Mouse (Mus musculus): ENCODE measurements around the gene Ctsh. TPM values are rescaled to one million over a fixed set of nuclear protein-coding genes. Genes with fewer than 3 reads are reported as not detected.
"Not testable (repeated sequence)": the region's sequence is repeated elsewhere in the genome, so short reads cannot be mapped to it uniquely, and the experiment has no call there.

Gene Ctsh
- polyA plus RNA-seq, 1 experiment from 2014 or later, result 5.0 TPM

- not testable (repeated sequence) for H3K4me3 ChIP-seq; H3K27me3 ChIP-seq (replicated peaks; ENCODE audit: low read depth, poor library complexity, severe bottlenecking); H3K9me3 ChIP-seq; DNase-seq (ENCODE audit: low spot score); H3K27ac ChIP-seq (replicated peaks); H3K4me1 ChIP-seq; H3K36me3 ChIP-seq (replicated peaks)
- 91% methylated on average over 5 of the region's 5 CpGs for WGBS
Measured at GRCm38 (mm10) chr9:90060932-90061331, 7.0 kb downstream of the Ctsh start.

- H3K27ac ChIP-seq (replicated peaks), result no peak overlapping the region
- no peaks in the 10 kb centered on the region for H3K9me3 ChIP-seq
- no peak overlapping the region for H3K4me3 ChIP-seq
- no peaks in the 10 kb centered on the region for H3K27me3 ChIP-seq (replicated peaks; ENCODE audit: low read depth, poor library complexity, severe bottlenecking)
- DNase-seq (ENCODE audit: low spot score), result no peak
- no peaks in the 10 kb centered on the region for H3K36me3 ChIP-seq (replicated peaks)
- H3K4me1 ChIP-seq, result no peaks in the 10 kb centered on the region
- 80% methylated on average over 2 of the region's 2 CpGs for WGBS
Measured at GRCm38 (mm10) chr9:90067341-90067740, 13.4 kb downstream of the Ctsh start.

GRCm38 (mm10) chr9:90068786-90069185, 14.8 kb downstream of the Ctsh start:
- Histone ChIP-seq H3K9me3 (no peaks in the 10 kb centered on the region), H3K27me3 (replicated peaks; ENCODE audit: low read depth, poor library complexity, severe bottlenecking) (no peaks in the 10 kb centered on the region), H3K27ac (replicated peaks) (no peak overlapping the region), H3K4me3 (no peak overlapping the region), H3K4me1 (no peaks in the 10 kb centered on the region), H3K36me3 (replicated peaks) (no peaks in the 10 kb centered on the region)
- WGBS, result 85% methylated on average over 6 of the region's 6 CpGs
- no peak for DNase-seq (ENCODE audit: low spot score)

- WGBS, result 76% methylated on average over 7 of the region's 7 CpGs
- Histone ChIP-seq H3K36me3 (replicated peaks) (no peaks in the 10 kb centered on the region), H3K4me1 (no peaks in the 10 kb centered on the region), H3K9me3 (no peaks in the 10 kb centered on the region), H3K4me3 (no peak overlapping the region), H3K27me3 (replicated peaks; ENCODE audit: low read depth, poor library complexity, severe bottlenecking) (no peaks in the 10 kb centered on the region), H3K27ac (replicated peaks) (no peak overlapping the region)
- DNase-seq (ENCODE audit: low spot score), result no peak
Measured at GRCm38 (mm10) chr9:90069485-90069884, 15.5 kb downstream of the Ctsh start.

- no peaks in the 10 kb centered on the region for H3K27me3 ChIP-seq (replicated peaks; ENCODE audit: low read depth, poor library complexity, severe bottlenecking)
- no peaks in the 10 kb centered on the region for H3K36me3 ChIP-seq (replicated peaks)
- no peak overlapping the region for H3K27ac ChIP-seq (replicated peaks)
- no peaks in the 10 kb centered on the region for H3K4me1 ChIP-seq
- no peaks in the 10 kb centered on the region for H3K9me3 ChIP-seq
- no peak overlapping the region for H3K4me3 ChIP-seq
- DNase-seq (ENCODE audit: low spot score), result no peak
- 79% methylated on average over 7 of the region's 7 CpGs for WGBS
Measured at GRCm38 (mm10) chr9:90070174-90070573, 16.2 kb downstream of the Ctsh start.

GRCm38 (mm10) chr9:90075336-90075735, 21.4 kb downstream of the Ctsh start:
- Histone ChIP-seq H3K27me3 (replicated peaks; ENCODE audit: low read depth, poor library complexity, severe bottlenecking) (no peaks in the 10 kb centered on the region), H3K4me1 (no peaks in the 10 kb centered on the region), H3K9me3 (no peaks in the 10 kb centered on the region), H3K4me3 (no peak overlapping the region), H3K27ac (replicated peaks) (no peak overlapping the region), H3K36me3 (replicated peaks) (no peaks in the 10 kb centered on the region)
- 84% methylated on average over 4 of the region's 4 CpGs for WGBS
- DNase-seq (ENCODE audit: low spot score), result no peak

GRCm38 (mm10) chr9:90076131-90076530, 22.2 kb downstream of the Ctsh start:
- Histone ChIP-seq H3K36me3 (replicated peaks) (no peaks in the 10 kb centered on the region), H3K4me3 (no peak overlapping the region), H3K9me3 (no peaks in the 10 kb centered on the region), H3K4me1 (no peaks in the 10 kb centered on the region), H3K27me3 (replicated peaks; ENCODE audit: low read depth, poor library complexity, severe bottlenecking) (no peaks in the 10 kb centered on the region), H3K27ac (replicated peaks) (no peak overlapping the region)
- WGBS, result 87% methylated on average over 5 of the region's 5 CpGs
- no peak for DNase-seq (ENCODE audit: low spot score)

- H3K4me3 ChIP-seq, result no peak overlapping the region
- H3K4me1 ChIP-seq, result no peaks in the 10 kb centered on the region
- H3K27me3 ChIP-seq (replicated peaks; ENCODE audit: low read depth, poor library complexity, severe bottlenecking), result no peaks in the 10 kb centered on the region
- WGBS, result 53% methylated on average over 8 of the region's 8 CpGs
- H3K27ac ChIP-seq (replicated peaks), result no peak overlapping the region
- H3K36me3 ChIP-seq (replicated peaks), result no peaks in the 10 kb centered on the region
- peak; percentile 69 for DNase-seq (ENCODE audit: low spot score)
- H3K9me3 ChIP-seq, result no peaks in the 10 kb centered on the region
Measured at GRCm38 (mm10) chr9:90076849-90077461, 23.0 kb downstream of the Ctsh start.

- not testable (repeated sequence) for H3K27ac ChIP-seq (replicated peaks); H3K27me3 ChIP-seq (replicated peaks; ENCODE audit: low read depth, poor library complexity, severe bottlenecking); H3K9me3 ChIP-seq; DNase-seq (ENCODE audit: low spot score); H3K4me1 ChIP-seq; H3K4me3 ChIP-seq
- H3K36me3 ChIP-seq (replicated peaks), result peaks cover 20% of the 10 kb centered on the region
- 90% methylated on average over 6 of the region's 6 CpGs for WGBS
Measured at GRCm38 (mm10) chr9:90081961-90082360, 28.0 kb downstream of the Ctsh start.

GRCm38 (mm10) chr9:90082992-90083391, 29.0 kb downstream of the Ctsh start:
- Histone ChIP-seq H3K27me3 (replicated peaks; ENCODE audit: low read depth, poor library complexity, severe bottlenecking) (no peaks in the 10 kb centered on the region), H3K4me1 (no peaks in the 10 kb centered on the region), H3K4me3 (no peak overlapping the region), H3K36me3 (replicated peaks) (peaks cover 24% of the 10 kb centered on the region), H3K9me3 (no peaks in the 10 kb centered on the region), H3K27ac (replicated peaks) (no peak overlapping the region)
- no peak for DNase-seq (ENCODE audit: low spot score)
- WGBS, result 92% methylated on average over 1 of the region's 1 CpGs

GRCm38 (mm10) chr9:90084152-90084551, 30.2 kb downstream of the Ctsh start:
- DNase-seq (ENCODE audit: low spot score), result no peak
- Histone ChIP-seq H3K36me3 (replicated peaks) (peaks cover 36% of the 10 kb centered on the region), H3K4me3 (no peak overlapping the region), H3K27me3 (replicated peaks; ENCODE audit: low read depth, poor library complexity, severe bottlenecking) (no peaks in the 10 kb centered on the region), H3K4me1 (no peaks in the 10 kb centered on the region), H3K9me3 (no peaks in the 10 kb centered on the region), H3K27ac (replicated peaks) (no peak overlapping the region)
- 92% methylated on average over 3 of the region's 3 CpGs for WGBS

GRCm38 (mm10) chr9:90084766-90085468, 31.0 kb downstream of the Ctsh start:
- Histone ChIP-seq H3K36me3 (replicated peaks) (peaks cover 44% of the 10 kb centered on the region), H3K4me3 (no peak overlapping the region), H3K27ac (replicated peaks) (no peak overlapping the region), H3K9me3 (no peaks in the 10 kb centered on the region), H3K27me3 (replicated peaks; ENCODE audit: low read depth, poor library complexity, severe bottlenecking) (no peaks in the 10 kb centered on the region), H3K4me1 (no peaks in the 10 kb centered on the region)
- WGBS, result 90% methylated on average over 8 of the region's 8 CpGs
- no peak for DNase-seq (ENCODE audit: low spot score)

- Histone ChIP-seq H3K4me3 (no peak overlapping the region), H3K27me3 (replicated peaks; ENCODE audit: low read depth, poor library complexity, severe bottlenecking) (no peaks in the 10 kb centered on the region), H3K9me3 (no peaks in the 10 kb centered on the region), H3K36me3 (replicated peaks) (peaks cover 69% of the 10 kb centered on the region), H3K27ac (replicated peaks) (no peak overlapping the region), H3K4me1 (no peaks in the 10 kb centered on the region)
- WGBS, result 90% methylated on average over 2 of the region's 2 CpGs
- DNase-seq (ENCODE audit: low spot score), result no peak
Measured at GRCm38 (mm10) chr9:90087906-90088485, 34.0 kb downstream of the Ctsh start.
